Mouse (Mus musculus) MEL (cell line): ENCODE data around the gene Gmpr. TPM values are rescaled to one million over a fixed set of nuclear protein-coding genes. Genes with fewer than 3 reads are reported as not detected.

Experiments
- DNase-seq: peaks from one replicate; pipeline ENCODE4 v3.0.0; 2011; ENCODE audit warnings: low read depth, low spot score
- H3K27ac ChIP-seq: 2 replicates; pipeline ENCODE4 v1.5.1; 2012; ENCODE audit warnings: low read depth, mild to moderate bottlenecking, control low read depth, low read length, moderate library complexity; ENCODE audit not compliant: control insufficient read depth
- H3K27me3 ChIP-seq, 2 experiments: fragments of 150-350 bp in 1 of 2; sonication (generic) in 1 of 2; 2 replicates each; pipeline ENCODE4 v1.6.1; 2012; ENCODE audit warnings: low read length in 2 of 2, mild to moderate bottlenecking in 2 of 2, improper control_type of control experiment in 1 of 2, moderate library complexity in 1 of 2; ENCODE audit not compliant: insufficient read depth in 2 of 2, control insufficient read depth in 1 of 2
- H3K36me3 ChIP-seq, 2 experiments: 2 replicates each; pipeline ENCODE4 v1.6.1; 2012 to 2014; ENCODE audit warnings: low read length in 2 of 2, improper control_type of control experiment in 1 of 2, inconsistent platforms in 1 of 2, mild to moderate bottlenecking in 1 of 2; ENCODE audit not compliant: insufficient read depth in 2 of 2, control insufficient read depth in 1 of 2
- H3K4me1 ChIP-seq, 2 experiments: fragments of 150-350 bp in 1 of 2; sonication (generic) in 1 of 2; 2 replicates each; pipeline ENCODE4 v1.6.1; 2012; ENCODE audit warnings: low read length in 2 of 2, improper control_type of control experiment in 1 of 2, mild to moderate bottlenecking in 1 of 2; ENCODE audit not compliant: insufficient read depth in 2 of 2, control insufficient read depth in 1 of 2
- H3K4me3 ChIP-seq, 2 experiments: fragments of 150-350 bp in 1 of 2; sonication (generic) in 1 of 2; 2 replicates each; pipeline ENCODE4 v1.5.1; 2012; ENCODE audit warnings: low read depth in 2 of 2, low read length in 2 of 2, mild to moderate bottlenecking in 2 of 2, moderate library complexity in 2 of 2, control low read depth in 1 of 2, improper control_type of control experiment in 1 of 2; ENCODE audit not compliant: control insufficient read depth in 1 of 2, insufficient read depth in 1 of 2
- H3K79me2 ChIP-seq: 2 replicates; pipeline ENCODE4 v1.6.1; 2012; ENCODE audit warnings: mild to moderate bottlenecking, low read length, moderate library complexity; ENCODE audit not compliant: control insufficient read depth, poor library complexity, insufficient read depth
- H3K9ac ChIP-seq: 2 replicates; pipeline ENCODE4 v1.6.1; 2012; ENCODE audit warnings: low read depth, mild to moderate bottlenecking, control low read depth, low read length, moderate library complexity; ENCODE audit not compliant: control insufficient read depth, poor library complexity, severe bottlenecking
- H3K9me3 ChIP-seq: fragments of 150-350 bp; sonication (generic); replicated peaks from 2 replicates; pipeline ENCODE4 v1.6.1; 2012; ENCODE audit warnings: mild to moderate bottlenecking, low read length, improper control_type of control experiment, moderate library complexity; ENCODE audit not compliant: insufficient read depth
- ETS1 ChIP-seq: IDR thresholded peaks from 2 replicates; pipeline ENCODE4 v1.6.1; 2012; ENCODE audit warnings: low read depth, mild to moderate bottlenecking, inconsistent platforms, low read length, improper control_type of control experiment, moderate library complexity
- GATA1 ChIP-seq: IDR thresholded peaks from 2 replicates; pipeline ENCODE4 v1.6.1; 2011; ENCODE audit warnings: low read depth, low read length, improper control_type of control experiment
- JUND ChIP-seq: IDR thresholded peaks from 2 replicates; pipeline ENCODE4 v1.6.1; 2011; ENCODE audit warnings: low read depth, mild to moderate bottlenecking, improper control_type of control experiment, low read length
- KAT2A ChIP-seq: conservative IDR thresholded peaks from 2 replicates; pipeline ENCODE4 v1.6.1; 2012; ENCODE audit warnings: low read depth, low read length, improper control_type of control experiment, inconsistent platforms
- MAFK ChIP-seq: IDR thresholded peaks from 2 replicates; pipeline ENCODE4 v1.6.1; 2011; ENCODE audit warnings: low read depth, mild to moderate bottlenecking, low read length, improper control_type of control experiment, borderline replicate concordance
- MAX ChIP-seq: IDR thresholded peaks from 2 replicates; pipeline ENCODE4 v1.6.1; 2011; ENCODE audit warnings: low read length, improper control_type of control experiment
- MAZ ChIP-seq: IDR thresholded peaks from 2 replicates; pipeline ENCODE4 v1.6.1; 2012; ENCODE audit warnings: low read depth, mild to moderate bottlenecking, inconsistent platforms, low read length, improper control_type of control experiment
- NELFE ChIP-seq: IDR thresholded peaks from 2 replicates; pipeline ENCODE4 v1.6.1; 2011; ENCODE audit warnings: low read depth, low read length, improper control_type of control experiment
- NRF1 ChIP-seq: IDR thresholded peaks from 2 replicates; pipeline ENCODE4 v1.6.1; 2014; ENCODE audit warnings: low read depth, mild to moderate bottlenecking, inconsistent platforms, low read length, improper control_type of control experiment, moderate library complexity; ENCODE audit not compliant: poor library complexity, insufficient read depth, severe bottlenecking
- POLR2AphosphoS2 ChIP-seq: IDR thresholded peaks from 2 replicates; pipeline ENCODE4 v1.6.1; 2011; ENCODE audit warnings: low read length, improper control_type of control experiment
- SIN3A ChIP-seq: IDR thresholded peaks from 2 replicates; pipeline ENCODE4 v1.6.1; 2012; ENCODE audit warnings: low read length, improper control_type of control experiment, inconsistent platforms
- SMC3 ChIP-seq: IDR thresholded peaks from 2 replicates; pipeline ENCODE4 v1.6.1; 2011; ENCODE audit warnings: low read depth, low read length, improper control_type of control experiment
- TAL1 ChIP-seq: IDR thresholded peaks from 2 replicates; pipeline ENCODE4 v1.6.1; 2012; ENCODE audit warnings: mild to moderate bottlenecking, inconsistent platforms, low read length, moderate library complexity, mixed read lengths
- TCF12 ChIP-seq: IDR thresholded peaks from 2 replicates; pipeline ENCODE4 v1.6.1; 2014; ENCODE audit warnings: low read depth, mild to moderate bottlenecking, inconsistent platforms, low read length, improper control_type of control experiment, moderate library complexity
- USF2 ChIP-seq, 2 experiments: IDR thresholded peaks; 2 replicates each; pipeline ENCODE4 v1.6.1; 2011 to 2012; ENCODE audit warnings: improper control_type of control experiment in 2 of 2, low read length in 2 of 2, borderline replicate concordance in 1 of 2, inconsistent platforms in 1 of 2, low read depth in 1 of 2, mild to moderate bottlenecking in 1 of 2; ENCODE audit not compliant: insufficient read depth in 1 of 2
- ZC3H11A ChIP-seq: IDR thresholded peaks from 2 replicates; pipeline ENCODE4 v1.6.1; 2012; ENCODE audit warnings: low read depth, mild to moderate bottlenecking, inconsistent platforms, low read length, improper control_type of control experiment
- ZNF384 ChIP-seq: IDR thresholded peaks from 2 replicates; pipeline ENCODE4 v1.6.1; 2012; ENCODE audit warnings: low read depth, mild to moderate bottlenecking, inconsistent platforms, low read length, improper control_type of control experiment
- polyA plus RNA-seq, 2 experiments: library from polyadenylated mRNA; stranded (reverse) in 1 of 2; unstranded in 1 of 2; fragments of >175 nt in 1 of 2; fragments of >200 nt in 1 of 2; gene quantifications; 2 replicates each; pipeline versions ENCODE4 v1.2.1 to v1.2.4; 2012; ENCODE audit warnings: low replicate concordance in 2 of 2, low read depth in 1 of 2; ENCODE audit not compliant: insufficient read length in 2 of 2, insufficient read depth in 1 of 2, missing spikeins in 1 of 2
- total RNA-seq: library from RNA; depleted of rRNA; stranded (reverse); fragments of 300-350 nt; gene quantifications from 2 replicates; pipeline ENCODE4 v1.2.3, GENCODE M21; 2012

Gene Gmpr
- total and polyA plus RNA-seq, 3 experiments, result 64.2 to 130 TPM; not detected in 1

- Histone ChIP-seq H3K27ac (no peak overlapping the region), H3K4me1 (no peaks in the 10 kb centered on the region), H3K36me3 (no peaks in the 10 kb centered on the region), H3K9ac (no peak overlapping the region), H3K79me2 (no peaks in the 10 kb centered on the region), H3K4me3 (no peak overlapping the region), H3K9me3 (no peaks in the 10 kb centered on the region), H3K27me3 (no peaks in the 10 kb centered on the region)
- no peak for DNase-seq
- TF ChIP-seq POLR2AphosphoS2 (no peak), KAT2A (no peak), GATA1 (no peak), MAX (no peak), USF2 (IDR thresholded peaks at IDR 0.05; ENCODE audit: borderline replicate concordance in 1 of 2, insufficient read depth in 1 of 2, low read depth in 1 of 2, low read length in 2 of 2) (no peak), TAL1 (no peak), NRF1 (no peak), SIN3A (no peak), ZC3H11A (no peak), MAZ (no peak), MAFK (no peak), NELFE (no peak)
Measured at GRCm38 (mm10) chr13:45579751-45580150, 72.5 kb downstream of the Gmpr start.

- no peaks in the 10 kb centered on the region for H3K79me2 ChIP-seq
- no peaks in the 10 kb centered on the region for H3K4me1 ChIP-seq
- H3K4me3 ChIP-seq, result no peak overlapping the region
- H3K36me3 ChIP-seq, result no peaks in the 10 kb centered on the region
- no peak for DNase-seq
- H3K27me3 ChIP-seq, result no peaks in the 10 kb centered on the region
- no peak overlapping the region for H3K27ac ChIP-seq
- H3K9ac ChIP-seq, result no peak overlapping the region
- TF ChIP-seq SIN3A (no peak), ZNF384 (no peak), ETS1 (no peak), JUND (no peak), TCF12 (no peak), SMC3 (no peak), MAFK (no peak)
- TF ChIP-seq, all 39 proteins: peak for 0
- H3K9me3 ChIP-seq, result no peaks in the 10 kb centered on the region
Measured at GRCm38 (mm10) chr13:45582294-45582693, 75.0 kb downstream of the Gmpr start.
